Mouse (Mus musculus): ENCODE data around the gene Lcat.

GRCm38 (mm10) chr8:105965266-105965904 is 22.2 kb upstream of the Lcat start:
- TF ChIP-seq CTCF (IDR thresholded peaks at IDR 0.05) (no peak), EP300 (IDR thresholded peaks at IDR 0.05) (no peak)

Data from lung, postnatal 0 days (tissue).